Mouse (Mus musculus) c-Kit-positive CD71-negative TER-119-negative erythroid progenitor cells, embryonic 14.5 days (primary cell): ENCODE measurements at regions not wholly inside any gene's neighbourhood (a gene's known extent, or its start where the extent isn't known, plus 50 kb on each side); places are given as distances from the start of the nearest gene placed in this dataset.
"Not testable (repeated sequence)": the region's sequence is repeated elsewhere in the genome, so short reads cannot be mapped to it uniquely, and the experiment has no call there.

Experiments
- DNase-seq: peaks from one replicate; pipeline ENCODE4 v3.0.0-alpha.2; 2013; ENCODE audit warnings: low read depth

- not testable (repeated sequence) for DNase-seq
Measured at GRCm38 (mm10) chr6:123930951-123931350, 77.7 kb upstream of the Vmn2r25 start.

- no peak for DNase-seq
Measured at GRCm38 (mm10) chr6:123937930-123938329, 84.7 kb upstream of the Vmn2r25 start.

GRCm38 (mm10) chr6:123961321-123961720, 63.0 kb upstream of the Vmn2r26 start:
- peak; percentile 24 for DNase-seq

GRCm38 (mm10) chr6:123971180-123971579, 53.2 kb upstream of the Vmn2r26 start:
- no peak for DNase-seq
